Mouse (Mus musculus) stomach, embryonic 15.5 days (tissue): ENCODE data around the gene Psmg4. TPM values are rescaled to one million over a fixed set of nuclear protein-coding genes. Genes with fewer than 3 reads are reported as not detected.

Source experiments
- ATAC-seq: fragments of 200-750 bp; cut with Nextera tagmentation; 2 replicates; pipeline ENCODE4 v1.8.0; 2017; ENCODE audit warnings: low read depth, moderate number of reproducible peaks, moderate TSS enrichment; ENCODE audit not compliant: insufficient read depth, low FRiP score
- H3K27ac ChIP-seq: fragments of 300-500 bp; sonication (generic); 2 replicates; pipeline ENCODE4 v1.5.1; 2015; ENCODE audit warnings: mild to moderate bottlenecking, inconsistent platforms
- H3K27me3 ChIP-seq: fragments of 300-500 bp; sonication (generic); replicated peaks from 2 replicates; pipeline ENCODE4 v1.6.1; 2015; ENCODE audit warnings: inconsistent platforms
- H3K36me3 ChIP-seq: fragments of 300-500 bp; sonication (generic); 2 replicates; pipeline ENCODE4 v1.6.1; 2015; ENCODE audit warnings: inconsistent platforms
- H3K4me1 ChIP-seq: fragments of 300-500 bp; sonication (generic); 2 replicates; pipeline ENCODE4 v1.6.1; 2015; ENCODE audit warnings: inconsistent platforms
- H3K4me2 ChIP-seq: fragments of 300-500 bp; sonication (generic); 2 replicates; pipeline ENCODE4 v1.6.1; 2015; ENCODE audit warnings: mild to moderate bottlenecking, inconsistent platforms
- H3K4me3 ChIP-seq: fragments of 300-500 bp; sonication (generic); replicated peaks from 2 replicates; pipeline ENCODE4 v1.5.1; 2015; ENCODE audit warnings: inconsistent platforms
- H3K9ac ChIP-seq: fragments of 300-500 bp; sonication (generic); 2 replicates; pipeline ENCODE4 v1.6.1; 2015; ENCODE audit warnings: inconsistent platforms
- H3K9me3 ChIP-seq: fragments of 300-500 bp; sonication (generic); 2 replicates; pipeline ENCODE4 v1.6.1; 2016; ENCODE audit warnings: inconsistent platforms
- WGBS: fragments of 180-500 bp; shearing (Covaris S2); methylation state at CpG from one replicate; pipeline ENCODE4 v1.1.7; 2015; 5-methylcytosine and 5-hydroxymethylcytosine counted together
- polyA plus RNA-seq: library from polyadenylated mRNA; unstranded; fragments of >200 nt; fragmentation: Nextera tagmentation; extraction: Ambion mirVana; gene quantifications from 2 replicates; pipeline ENCODE4 v1.2.1, GENCODE M21; 2015

Psmg4 gene
- polyA plus RNA-seq, 1 experiment from 2014 or later: 82.4 TPM

DNA sequence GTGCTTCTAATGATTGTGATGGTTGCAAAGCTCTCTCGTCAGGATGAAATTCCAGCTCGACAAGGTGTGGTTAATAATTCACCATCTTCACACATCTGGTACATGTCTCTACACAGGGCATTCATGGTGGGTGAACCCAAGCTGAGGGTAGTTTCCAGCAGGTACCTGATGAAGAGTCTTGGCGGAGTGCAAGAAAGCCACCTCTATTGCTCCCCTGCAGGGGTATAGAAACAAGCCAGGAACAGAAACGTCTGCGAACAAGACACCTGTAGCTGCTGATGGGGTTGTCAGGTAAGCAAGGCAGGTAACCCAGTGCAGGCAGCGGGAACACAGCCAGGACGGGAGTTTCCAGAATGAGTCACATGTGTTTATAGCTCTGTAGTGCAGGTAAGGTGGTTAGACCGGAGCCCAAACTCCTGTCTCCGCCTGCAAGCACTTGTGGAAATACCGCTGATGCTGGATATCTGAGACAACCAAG is 50.0 kb downstream of the Psmg4 start:
- peak overlapping the region; percentile 31; the same call in 1 of the 2 replicates for H3K4me2 ChIP-seq
- peak overlapping the region; percentile 78 for H3K27ac ChIP-seq
- no peak overlapping the region for H3K9ac ChIP-seq
- H3K4me1 ChIP-seq: peaks cover 17% of the 10 kb centered on the region; the same call in 1 of the 2 replicates
- 53% methylated on average over 10 of the region's 10 CpGs for WGBS
- no peaks in the 10 kb centered on the region for H3K9me3 ChIP-seq
- no peaks in the 10 kb centered on the region for H3K36me3 ChIP-seq
- ATAC-seq: peak; percentile 82
- H3K4me3 ChIP-seq: no peak overlapping the region
- no peaks in the 10 kb centered on the region for H3K27me3 ChIP-seq

DNA sequence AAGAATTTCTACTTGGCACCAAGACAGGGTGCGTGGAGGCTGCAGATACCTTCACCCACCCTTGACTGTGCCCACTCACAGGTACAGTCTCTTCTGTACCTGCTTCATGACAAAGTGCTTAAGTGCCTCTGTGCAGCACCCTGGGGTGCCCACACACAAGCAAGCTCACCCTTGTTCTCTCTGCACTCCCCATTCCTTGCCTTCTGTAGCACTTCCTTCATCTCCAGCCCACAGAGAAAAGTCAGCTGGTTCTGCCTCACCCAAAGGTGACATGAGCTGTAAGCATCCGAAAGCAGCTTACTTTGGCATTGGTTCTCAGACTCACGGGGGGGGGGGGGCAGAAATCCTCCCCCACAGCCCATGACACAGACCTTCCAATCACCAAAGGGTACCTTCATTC is 52.1 kb downstream of the Psmg4 start:
- Histone ChIP-seq H3K4me3 (no peak overlapping the region), H3K27ac (no peak overlapping the region), H3K9ac (no peak overlapping the region), H3K4me1 (peaks cover 15% of the 10 kb centered on the region; the same call in 1 of the 2 replicates), H3K36me3 (no peaks in the 10 kb centered on the region), H3K27me3 (no peaks in the 10 kb centered on the region), H3K9me3 (no peaks in the 10 kb centered on the region), H3K4me2 (no peak overlapping the region)
- ATAC-seq: no peak
- WGBS: 93% methylated on average over 3 of the region's 3 CpGs

DNA sequence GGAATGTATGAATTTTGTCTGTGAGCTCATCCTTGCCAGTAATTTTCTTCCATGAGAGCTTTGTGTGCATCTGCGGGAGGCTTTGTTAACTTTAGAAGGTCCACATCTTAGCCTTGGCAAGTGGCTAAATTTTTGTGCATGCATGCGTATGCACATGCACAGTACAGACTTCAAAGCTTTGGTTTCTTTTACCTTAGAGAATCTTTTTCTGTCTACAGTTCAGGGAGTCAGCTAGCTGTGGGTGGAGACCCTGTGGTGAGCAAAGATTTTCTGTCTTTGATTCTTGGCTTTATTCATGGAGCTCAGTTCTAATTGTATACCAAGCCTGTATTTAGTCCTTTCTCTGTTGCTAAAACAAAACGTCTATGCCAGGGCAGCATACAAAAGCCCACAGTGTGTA is 56.0 kb downstream of the Psmg4 start:
- no peak overlapping the region for H3K4me2 ChIP-seq
- ATAC-seq: no peak
- no peak overlapping the region for H3K4me3 ChIP-seq
- H3K27ac ChIP-seq: no peak overlapping the region
- H3K27me3 ChIP-seq: no peaks in the 10 kb centered on the region
- H3K36me3 ChIP-seq: no peaks in the 10 kb centered on the region
- WGBS: 88% methylated on average over 3 of the region's 3 CpGs
- H3K9ac ChIP-seq: no peak overlapping the region
- no peaks in the 10 kb centered on the region for H3K9me3 ChIP-seq
- H3K4me1 ChIP-seq: peaks cover 12% of the 10 kb centered on the region

DNA sequence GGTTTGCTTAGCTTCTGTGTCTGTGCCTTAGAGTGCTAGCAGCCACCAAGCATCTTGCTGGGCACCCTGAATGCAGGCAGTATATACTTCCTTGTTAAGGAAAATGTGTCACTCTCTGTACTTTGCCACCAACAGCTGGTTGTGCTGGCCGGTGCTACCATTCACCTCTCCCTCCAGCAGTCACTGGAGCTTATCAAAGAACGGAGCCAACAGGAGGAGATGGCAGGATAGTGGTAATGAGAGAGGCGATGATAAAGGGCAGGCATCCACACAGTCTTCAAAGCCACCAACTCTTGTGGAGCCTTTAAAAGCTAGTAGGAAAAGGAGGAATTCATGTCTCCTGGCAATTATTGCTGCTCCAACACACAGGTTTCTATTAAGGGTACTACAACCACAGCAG is 57.0 kb downstream of the Psmg4 start:
- Histone ChIP-seq H3K9ac (no peak overlapping the region), H3K36me3 (no peaks in the 10 kb centered on the region), H3K4me3 (no peak overlapping the region), H3K27ac (no peak overlapping the region), H3K27me3 (no peaks in the 10 kb centered on the region), H3K9me3 (no peaks in the 10 kb centered on the region), H3K4me2 (no peak overlapping the region), H3K4me1 (peaks cover 6% of the 10 kb centered on the region)
- ATAC-seq: no peak
- 53% methylated on average over 3 of the region's 3 CpGs for WGBS

DNA sequence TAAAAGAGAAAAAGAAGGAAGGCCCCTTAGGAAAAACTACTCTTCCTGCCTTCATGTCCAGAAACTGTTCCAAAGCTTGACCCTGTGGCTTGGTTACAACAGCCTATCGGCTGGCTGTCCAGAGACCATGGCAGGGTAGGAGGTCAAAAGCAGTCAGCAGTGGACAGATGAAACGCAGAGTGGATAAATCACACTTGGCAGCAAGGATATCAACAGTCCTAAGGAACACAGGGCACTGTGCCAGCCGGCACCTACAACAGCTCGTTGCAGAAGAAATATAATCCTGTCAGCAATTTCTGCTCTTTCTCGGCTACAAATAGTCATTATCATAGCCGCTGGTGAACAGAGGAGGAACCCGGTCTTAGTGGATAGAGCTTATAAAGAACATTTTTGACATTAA is 60.2 kb downstream of the Psmg4 start:
- Histone ChIP-seq H3K36me3 (no peaks in the 10 kb centered on the region), H3K4me2 (no peak overlapping the region), H3K27me3 (no peaks in the 10 kb centered on the region), H3K9ac (no peak overlapping the region), H3K9me3 (no peaks in the 10 kb centered on the region), H3K4me1 (peaks cover 5% of the 10 kb centered on the region), H3K4me3 (no peak overlapping the region), H3K27ac (no peak overlapping the region)
- WGBS: 39% methylated on average over 7 of the region's 7 CpGs
- ATAC-seq: no peak

DNA sequence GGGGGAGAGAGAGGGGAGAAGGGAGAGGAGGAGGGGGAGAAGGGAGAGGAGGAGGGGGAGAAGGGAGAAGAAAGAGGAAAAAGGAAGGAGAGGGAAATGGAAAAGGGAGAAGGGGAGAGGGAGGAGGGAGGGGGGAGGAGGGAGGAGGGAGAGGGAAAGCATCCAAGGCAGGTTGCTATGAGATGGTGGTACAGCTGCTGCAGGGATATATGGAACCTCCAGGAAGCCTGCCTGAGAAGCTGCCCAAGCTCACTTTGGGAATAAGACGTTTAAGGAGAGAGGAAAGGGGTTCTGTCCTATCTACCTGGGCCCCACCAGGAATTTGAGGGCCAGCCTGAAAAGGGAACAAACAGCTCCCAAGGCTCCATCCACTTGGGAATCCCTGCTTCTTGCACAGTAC is 64.2 kb downstream of the Psmg4 start:
- 19% methylated on average over 1 of the region's 1 CpGs for WGBS

More for the DNA sequence above, 64.2 kb downstream of the Psmg4 start:
- Histone ChIP-seq H3K4me3 (no peak overlapping the region), H3K9me3 (no peaks in the 10 kb centered on the region), H3K27me3 (no peaks in the 10 kb centered on the region), H3K4me1 (peaks cover 9% of the 10 kb centered on the region), H3K27ac (no peak overlapping the region), H3K9ac (no peak overlapping the region), H3K4me2 (no peak overlapping the region), H3K36me3 (no peaks in the 10 kb centered on the region)
- ATAC-seq: no peak

Other genes with a start within 250 kb of the Psmg4 start
- 26.4 and 29.3 TPM in 2 replicates for gene Nqo2, start 198.3 kb upstream of the Psmg4 start, polyA plus RNA-seq
- 21.2 and 22.0 TPM in 2 replicates for gene Ripk1, start 160.6 kb upstream of the Psmg4 start, polyA plus RNA-seq
- gene Serpinb6a, start 160.2 kb upstream of the Psmg4 start, polyA plus RNA-seq: 74.6 and 77.7 TPM in 2 replicates
- 43.7 and 49.6 TPM in 2 replicates for gene Bphl, start 125.4 kb upstream of the Psmg4 start, polyA plus RNA-seq
- 182 and 192 TPM in 2 replicates for gene Tubb2a, start 85.0 kb upstream of the Psmg4 start, polyA plus RNA-seq
- 30.4 and 31.3 TPM in 2 replicates for gene Tubb2b, start 32.5 kb upstream of the Psmg4 start, polyA plus RNA-seq
- gene Slc22a23, start 182.2 kb downstream of the Psmg4 start, polyA plus RNA-seq: 3.7 and 3.9 TPM in 2 replicates